ENCODE assay signal across 9 mouse cellular contexts in the genomic region with DNA sequence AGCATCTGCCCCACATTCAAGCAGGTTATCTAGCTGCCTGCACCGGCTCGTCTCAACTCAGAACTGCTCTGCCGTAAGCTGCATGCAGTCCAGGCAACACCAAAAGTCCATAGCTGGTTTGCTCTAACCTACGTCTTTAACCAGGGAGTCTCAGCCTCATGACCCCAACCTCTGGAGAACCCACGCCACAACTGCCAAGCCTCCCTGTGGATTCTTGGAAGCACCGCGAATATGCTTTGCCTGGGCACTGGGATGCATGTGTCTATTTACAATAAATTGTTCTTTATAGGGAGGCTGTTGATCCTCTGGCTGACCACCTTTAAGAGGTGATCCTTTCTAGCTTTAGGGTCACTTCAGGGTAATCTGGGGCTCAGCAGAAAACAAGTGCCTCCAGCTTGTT. TPM values are rescaled to one million over a fixed set of nuclear protein-coding genes. Genes with fewer than 3 reads are reported as not detected.
DNase-seq lines count a peak whose midpoint lies in the region; ATAC-seq lines count a peak whose summit lies in the region.
"Had no signal": no experiment of that assay in that cellular context is flagged by ENCODE, and none has a peak within 500 bp of the region (broad histone marks: within the 10 kb centered on the region; RNA-seq: fewer than 3 reads in every experiment).

No protein-coding gene starts in this region.

- H3K27ac ChIP-seq in neural tube, embryonic 11.5 days (ENCODE audit: low read depth, low read length) = no peak overlapping the region
- no peak overlapping the region for H3K27ac ChIP-seq in limb, embryonic 15.5 days
- H3K27ac ChIP-seq in stomach, embryonic 16.5 days (ENCODE audit: low read length) = peak overlapping the region; percentile 96; the same call in 1 of the 2 replicates

- peak overlapping the region; percentile 71; the same call in 1 of the 2 replicates for H3K4me2 ChIP-seq in neural tube, embryonic 11.5 days (ENCODE audit: low read depth)
- peak overlapping the region; percentile 90; the same call in 1 of the 2 replicates for H3K4me2 ChIP-seq in limb, embryonic 15.5 days
- H3K4me2 ChIP-seq in stomach, embryonic 16.5 days (ENCODE audit: low read depth, low read length) = peak overlapping the region; percentile 87

- no peaks in the 10 kb centered on the region for H3K9me3 ChIP-seq in neural tube, embryonic 11.5 days (ENCODE audit: control insufficient read depth, low read length)
- no peaks in the 10 kb centered on the region for H3K9me3 ChIP-seq in limb, embryonic 15.5 days
- no peaks in the 10 kb centered on the region for H3K9me3 ChIP-seq in stomach, embryonic 16.5 days (replicated peaks; ENCODE audit: control insufficient read depth, low read length)

- H3K9ac ChIP-seq in neural tube, embryonic 11.5 days (ENCODE audit: low read length) = no peak overlapping the region
- no peak overlapping the region for H3K9ac ChIP-seq in limb, embryonic 15.5 days
- H3K9ac ChIP-seq in stomach, embryonic 16.5 days (ENCODE audit: low read length) = peak overlapping the region; percentile 90

- H3K4me3 ChIP-seq in neural tube, embryonic 11.5 days (ENCODE audit: low read depth, low read length) = peak overlapping the region; percentile 63; the same call in 1 of the 2 replicates
- peak overlapping the region; percentile 70; the same call in 1 of the 2 replicates for H3K4me3 ChIP-seq in limb, embryonic 15.5 days
- H3K4me3 ChIP-seq in stomach, embryonic 16.5 days (replicated peaks; ENCODE audit: low read length) = peak overlapping the region; percentile 72; the same call in 1 of the 2 replicates

- 0 out of 2 replicates have a peak, but pooled peaks cover 6% of the 10 kb centered on the region for H3K4me1 ChIP-seq in neural tube, embryonic 11.5 days (ENCODE audit: control insufficient read depth, insufficient read depth, low read length)
- H3K4me1 ChIP-seq in limb, embryonic 15.5 days = peaks cover 23% of the 10 kb centered on the region
- H3K4me1 ChIP-seq in stomach, embryonic 16.5 days (ENCODE audit: control insufficient read depth, insufficient read depth, low read length) = peaks cover 10% of the 10 kb centered on the region; the same call in 1 of the 2 replicates

- no peak for ATAC-seq in neural tube, embryonic 11.5 days (ENCODE audit: insufficient read depth, low FRiP score, low TSS enrichment)
- ATAC-seq in limb, embryonic 15.5 days (ENCODE audit: insufficient number of reproducible peaks, low FRiP score, low TSS enrichment, low read depth) = no peak
- no peak for ATAC-seq in stomach, embryonic 16.5 days (ENCODE audit: insufficient read depth, low FRiP score)

- DNase-seq in cerebellum, adult 9-11 months = peak; percentile 42
- DNase-seq in cerebellum, adult 11 months = no peak
- no peak for DNase-seq in neural tube, embryonic 11.5 days (ENCODE audit: low spot score)
- no peak for DNase-seq in neural tube, embryonic 10.5 days (ENCODE audit: extremely low spot score, low spot score)
- no peak for DNase-seq in MN1 (ENCODE audit: low spot score)
- DNase-seq in frontal cortex, adult 2 months (ENCODE audit: extremely low spot score in 1 of 2, low spot score in 1 of 2) = no peak
- DNase-seq: adrenal gland, postnatal 25 days had no signal

- peaks cover 14% of the 10 kb centered on the region for H3K27me3 ChIP-seq in neural tube, embryonic 11.5 days (ENCODE audit: control insufficient read depth, insufficient read depth, low read length)
- H3K27me3 ChIP-seq in limb, embryonic 15.5 days = peaks cover 20% of the 10 kb centered on the region
- H3K27me3 ChIP-seq in stomach, embryonic 16.5 days (ENCODE audit: control insufficient read depth, insufficient read depth, low read length) = peaks cover 15% of the 10 kb centered on the region

- WGBS in neural tube, embryonic 11.5 days = 86% methylated on average over 7 of the region's 7 CpGs
- WGBS in limb, embryonic 15.5 days = 82% methylated on average over 7 of the region's 7 CpGs
- whole genome bisulfite sequencing in stomach, embryonic 16.5 days = 74% methylated on average over 7 of the region's 7 CpGs

- H3K36me3 ChIP-seq in neural tube, embryonic 11.5 days (ENCODE audit: control insufficient read depth, insufficient read depth, low read length) = peaks cover 34% of the 10 kb centered on the region
- peaks cover 51% of the 10 kb centered on the region for H3K36me3 ChIP-seq in limb, embryonic 15.5 days
- H3K36me3 ChIP-seq in stomach, embryonic 16.5 days (ENCODE audit: control insufficient read depth, insufficient read depth, low read length) = peaks cover 35% of the 10 kb centered on the region

RNA-seq across cellular contexts. Expression of gene Sco2, which starts 1.1 kb away (rescaled TPM):
- polyA plus RNA-seq in neural tube, embryonic 11.5 days (2014; fragmentation: Nextera tagmentation; extraction: Ambion mirVana) = 6.0 and 8.8 TPM in 2 replicates
- polyA plus RNA-seq in limb, embryonic 15.5 days (2015; fragmentation: Nextera tagmentation; extraction: Ambion mirVana) = 5.5 and 5.6 TPM in 2 replicates
- 6.0 and 6.1 TPM in 2 replicates for polyA plus RNA-seq in stomach, embryonic 16.5 days (2015; fragmentation: Nextera tagmentation; extraction: Ambion mirVana)
- 30.0 and 30.5 TPM in 2 replicates for polyA plus RNA-seq in frontal cortex, adult 2 months (2012; rRNA removed)

RNA-seq across cellular contexts. Expression of gene Tymp, which starts 4.3 kb away (rescaled TPM):
- polyA plus RNA-seq in neural tube, embryonic 11.5 days (2014; fragmentation: Nextera tagmentation; extraction: Ambion mirVana) = 1.6 and 2.0 TPM in 2 replicates
- polyA plus RNA-seq in limb, embryonic 15.5 days (2015; fragmentation: Nextera tagmentation; extraction: Ambion mirVana) = 1.0 and 1.6 TPM in 2 replicates
- 1.3 and 1.4 TPM in 2 replicates for polyA plus RNA-seq in stomach, embryonic 16.5 days (2015; fragmentation: Nextera tagmentation; extraction: Ambion mirVana)
- polyA plus RNA-seq in frontal cortex, adult 2 months (2012; rRNA removed) = 3.3 TPM in 2 replicates

RNA-seq across cellular contexts. Expression of gene Odf3b, which starts 6.5 kb away (rescaled TPM):
- polyA plus RNA-seq in neural tube, embryonic 11.5 days (2014; fragmentation: Nextera tagmentation; extraction: Ambion mirVana) = 0.39 and 1.0 TPM in 2 replicates
- polyA plus RNA-seq in limb, embryonic 15.5 days (2015; fragmentation: Nextera tagmentation; extraction: Ambion mirVana) = 0.42 and 0.56 TPM in 2 replicates
- 0.54 and 0.94 TPM in 2 replicates for polyA plus RNA-seq in stomach, embryonic 16.5 days (2015; fragmentation: Nextera tagmentation; extraction: Ambion mirVana)
- 2.4 and 3.8 TPM in 2 replicates for polyA plus RNA-seq in frontal cortex, adult 2 months (2012; rRNA removed)

RNA-seq across cellular contexts. Expression of gene Klhdc7b, which starts 12.2 kb away (rescaled TPM):
- not detected in 2 replicates for polyA plus RNA-seq in neural tube, embryonic 11.5 days (2014; fragmentation: Nextera tagmentation; extraction: Ambion mirVana)
- polyA plus RNA-seq in limb, embryonic 15.5 days (2015; fragmentation: Nextera tagmentation; extraction: Ambion mirVana) = not detected in 2 replicates
- polyA plus RNA-seq in stomach, embryonic 16.5 days (2015; fragmentation: Nextera tagmentation; extraction: Ambion mirVana) = 0.04 TPM in 1 of 2 replicates, not detected in the other
- polyA plus RNA-seq in frontal cortex, adult 2 months (2012; rRNA removed) = 0.16 and 0.25 TPM in 2 replicates

RNA-seq across cellular contexts. Expression of gene Ncaph2, which starts 17.0 kb away (rescaled TPM):
- 154 and 158 TPM in 2 replicates for polyA plus RNA-seq in neural tube, embryonic 11.5 days (2014; fragmentation: Nextera tagmentation; extraction: Ambion mirVana)
- 151 and 161 TPM in 2 replicates for polyA plus RNA-seq in limb, embryonic 15.5 days (2015; fragmentation: Nextera tagmentation; extraction: Ambion mirVana)
- 150 and 166 TPM in 2 replicates for polyA plus RNA-seq in stomach, embryonic 16.5 days (2015; fragmentation: Nextera tagmentation; extraction: Ambion mirVana)
- polyA plus RNA-seq in frontal cortex, adult 2 months (2012; rRNA removed) = 101 and 112 TPM in 2 replicates
